Mouse (Mus musculus) CH12.LX (cell line): Measurements from ENCODE around the gene Wdr90.

Experiments
- CTCF ChIP-seq, 2 experiments: IDR thresholded peaks in 1 of 2; conservative IDR thresholded peaks in 1 of 2; 2 replicates each; pipeline ENCODE4 v1.5.1; 2011 to 2012; ENCODE audit warnings: low read depth in 2 of 2, low read length in 2 of 2, improper control_type of control experiment in 1 of 2, inconsistent platforms in 1 of 2, mild to moderate bottlenecking in 1 of 2, moderate library complexity in 1 of 2
- E2F4 ChIP-seq: IDR thresholded peaks from 2 replicates; pipeline ENCODE4 v1.6.1; 2011; ENCODE audit warnings: low read depth, low read length, improper control_type of control experiment; ENCODE audit not compliant: insufficient replicate concordance
- JUND ChIP-seq: conservative IDR thresholded peaks from 2 replicates; pipeline ENCODE4 v1.6.1; 2011; ENCODE audit warnings: low read depth, low read length, improper control_type of control experiment
- POLR2A ChIP-seq: IDR thresholded peaks from 2 replicates; pipeline ENCODE4 v1.6.1; 2011; ENCODE audit warnings: low read depth, mild to moderate bottlenecking, improper control_type of control experiment, low read length
- POLR2AphosphoS2 ChIP-seq: IDR thresholded peaks from 2 replicates; pipeline ENCODE4 v1.6.1; 2011; ENCODE audit warnings: low read depth, low read length, improper control_type of control experiment
- RCOR1 ChIP-seq: conservative IDR thresholded peaks from 2 replicates; pipeline ENCODE4 v1.6.1; 2012; ENCODE audit warnings: low read depth, mild to moderate bottlenecking, inconsistent platforms, low read length, improper control_type of control experiment
- SMC3 ChIP-seq: IDR thresholded peaks from 2 replicates; pipeline ENCODE4 v1.6.1; 2011; ENCODE audit warnings: low read depth, low read length, improper control_type of control experiment
- ZKSCAN1 ChIP-seq: IDR thresholded peaks from 2 replicates; pipeline ENCODE4 v1.6.1; 2012; ENCODE audit warnings: low read depth, inconsistent platforms, low read length, improper control_type of control experiment, borderline replicate concordance

DNA sequence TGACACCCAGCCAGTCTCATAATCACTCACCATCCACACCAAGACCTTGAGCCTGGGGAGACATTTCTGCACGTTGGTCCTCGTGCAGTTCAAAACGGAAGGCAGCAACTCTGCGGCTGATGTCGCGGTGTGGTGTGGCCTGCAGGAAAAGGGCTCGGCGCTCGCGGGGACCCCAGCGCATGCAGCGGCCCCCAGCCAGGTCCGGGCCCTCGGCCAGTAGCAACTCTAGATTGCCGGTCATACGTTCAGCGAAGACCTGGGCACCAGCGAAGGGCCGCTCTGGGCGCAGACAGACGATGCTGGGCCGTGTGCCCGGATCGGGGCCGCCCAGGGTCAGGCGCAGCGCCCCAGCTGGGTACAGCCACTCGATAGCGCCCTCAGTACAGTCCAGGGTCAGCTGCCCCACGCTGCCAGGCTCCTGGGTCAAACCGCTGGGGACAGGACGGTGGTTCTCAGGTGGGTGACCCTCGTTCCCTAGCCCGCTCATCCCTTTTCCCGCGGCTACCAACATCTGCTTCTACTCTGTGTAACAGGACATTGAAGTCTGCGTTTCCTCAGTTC lies 65.0 kb downstream of the Wdr90 start:
- no peak for TF ChIP-seq ZKSCAN1
- TF ChIP-seq RCOR1, result no peak
- TF ChIP-seq POLR2A, result no peak
- TF ChIP-seq CTCF (conservative IDR thresholded peaks at IDR 0.05 in 1 of 2, IDR thresholded peaks at IDR 0.05 in 1 of 2; ENCODE audit: low read depth in 2 of 2, low read length in 2 of 2), result no peak
- no peak for TF ChIP-seq JUND
- TF ChIP-seq SMC3, result no peak
- no peak for TF ChIP-seq E2F4
- TF ChIP-seq POLR2AphosphoS2, result no peak
